Mouse (Mus musculus) mouse embryonic stem cell (cell line): ENCODE data around the gene Aym1.

Source experiments
- in situ Hi-C, 2 experiments: fragments of 300-500 bp; cut with MboI; formaldehyde crosslinking; loops; 1 replicate in 1 of 2; 3 replicates in 1 of 2; pipeline ENCODE4 v1.14.3; 2019 to 2020; ENCODE audit warnings: low sequenced_read_pairs in 2 of 2, low pct_unique_long_range_greater_than_20kb in 1 of 2, mixed read lengths in 1 of 2; ENCODE audit not compliant: unreplicated experiment in 1 of 2

Aym1 gene

GRCm38 (mm10) chr5:113349226-113349625, 7.9 kb upstream of the Aym1 start:
- in situ Hi-C loops = no loop called here

- in situ Hi-C loops = no loop called here
These were observed 7.3 kb upstream of the Aym1 start for GRCm38 (mm10) chr5:113349810-113350209.

- in situ Hi-C loops = no loop called here
These were observed 5.3 kb upstream of the Aym1 start for GRCm38 (mm10) chr5:113351768-113352167.

- in situ Hi-C loops = no loop called here
These were observed 4.5 kb upstream of the Aym1 start for GRCm38 (mm10) chr5:113352636-113353035.

GRCm38 (mm10) chr5:113354311-113354710, 2.8 kb upstream of the Aym1 start:
- in situ Hi-C loops = no loop called here

GRCm38 (mm10) chr5:113357656-113358055, 562 bp downstream of the Aym1 start:
- in situ Hi-C loops = no loop called here

- in situ Hi-C loops = no loop called here
These were observed 1.7 kb downstream of the Aym1 start for GRCm38 (mm10) chr5:113358833-113359232.

- in situ Hi-C loops = loop anchor here in 1 of 2 experiments (5.0 kb wide), 1 partner anchor 34 kb away; no protein-coding TSS in a partner anchor
These were observed 4.2 kb downstream of the Aym1 start for GRCm38 (mm10) chr5:113361283-113361682.

- in situ Hi-C loops = loop anchor here in 1 of 2 experiments (5.0 kb wide), 1 partner anchor 35 kb away; no protein-coding TSS in a partner anchor
These were observed 5.3 kb downstream of the Aym1 start for GRCm38 (mm10) chr5:113362258-113362996.

GRCm38 (mm10) chr5:113363177-113363576, 6.1 kb downstream of the Aym1 start:
- in situ Hi-C loops = loop anchor here in 1 of 2 experiments (5.0 kb wide), 1 partner anchor 36 kb away; no protein-coding TSS in a partner anchor

GRCm38 (mm10) chr5:113365921-113366320, 8.8 kb downstream of the Aym1 start:
- in situ Hi-C loops = loop anchor here in 1 of 2 experiments (5.0 kb wide), 1 partner anchor 366 kb away; no protein-coding TSS in a partner anchor

GRCm38 (mm10) chr5:113367726-113368125, 10.6 kb downstream of the Aym1 start:
- in situ Hi-C loops = loop anchor here in 1 of 2 experiments (5.0 kb wide), 1 partner anchor 365 kb away; no protein-coding TSS in a partner anchor

GRCm38 (mm10) chr5:113369262-113369868, 12.3 kb downstream of the Aym1 start:
- in situ Hi-C loops = loop anchor here in 1 of 2 experiments (5.0 kb wide), 1 partner anchor 363 kb away; no protein-coding TSS in a partner anchor

- in situ Hi-C loops = loop anchor here in 1 of 2 experiments (10.0 kb wide), 1 partner anchor 352 kb away; the partner anchor contains the start of gene 1700069L16Rik
These were observed 15.4 kb downstream of the Aym1 start for GRCm38 (mm10) chr5:113372449-113372848.

GRCm38 (mm10) chr5:113372995-113373950, 16.2 kb downstream of the Aym1 start:
- in situ Hi-C loops = loop anchor here in 1 of 2 experiments (10.0 kb wide), 1 partner anchor 352 kb away; the partner anchor contains the start of gene 1700069L16Rik

- in situ Hi-C loops = loop anchor here in 1 of 2 experiments (10.0 kb wide), 1 partner anchor 351 kb away; the partner anchor contains the start of gene 1700069L16Rik
These were observed 17.2 kb downstream of the Aym1 start for GRCm38 (mm10) chr5:113374290-113374689.

GRCm38 (mm10) chr5:113375783-113376182, 18.7 kb downstream of the Aym1 start:
- in situ Hi-C loops = loop anchor here (5.0 to 10.0 kb wide), 2 partner anchors 192 to 349 kb away; partner anchors contain the start of gene 1700069L16Rik (in 1 of the 2)

GRCm38 (mm10) chr5:113376292-113376691, 19.2 kb downstream of the Aym1 start:
- in situ Hi-C loops = loop anchor here (5.0 to 10.0 kb wide), 2 partner anchors 191 to 349 kb away; partner anchors contain the start of gene 1700069L16Rik (in 1 of the 2)
